Mouse (Mus musculus) lung, postnatal 0 days (tissue): ENCODE data around the gene Hyal1.
A peak's percentile ranks its signal among the peaks of the same experiment; 100 is the strongest.

Source experiments
- CTCF ChIP-seq: IDR thresholded peaks from 2 replicates; pipeline ENCODE4 v1.5.1; 2016; ENCODE audit warnings: antibody characterized with exemption, mild to moderate bottlenecking
- EP300 ChIP-seq: IDR thresholded peaks from 2 replicates; pipeline ENCODE4 v1.6.1; 2016; ENCODE audit warnings: antibody characterized with exemption, mild to moderate bottlenecking, control low read depth

- peak; percentile 61 for TF ChIP-seq EP300
- TF ChIP-seq CTCF: no peak
These were observed 10.5 kb downstream of the Hyal1 start, which contains the start of gene Ifrd2 for GRCm38 (mm10) chr9:107586974-107587832.
